Mouse (Mus musculus) spleen, adult 12 weeks (tissue): ENCODE results near the gene Pspn.

Source experiments
- DNase-seq: peaks from one replicate; pipeline ENCODE4 v3.0.0; 2022; ENCODE audit warnings: low spot score

Gene Pspn

DNA sequence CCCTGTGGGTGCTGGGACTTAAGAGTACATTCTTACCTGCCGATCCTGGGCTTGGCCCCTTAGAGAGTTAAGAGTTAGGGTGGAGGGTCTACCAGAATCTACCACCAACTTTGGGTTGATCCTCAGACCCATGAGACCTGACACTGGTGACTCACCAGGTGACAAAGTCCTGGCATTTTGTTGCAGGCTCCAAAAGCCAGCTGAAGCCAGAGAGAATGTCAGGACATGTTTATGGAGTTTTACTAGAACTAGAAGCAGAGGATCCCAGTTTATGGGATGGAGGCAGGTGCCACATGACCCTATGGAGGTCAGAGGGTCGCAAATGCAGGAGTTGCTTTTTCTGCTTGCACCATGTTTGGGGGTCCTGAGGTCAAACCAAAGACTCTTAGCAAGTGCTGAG is 3.3 kb downstream of the Pspn start:
- DNase-seq = no peak

DNA sequence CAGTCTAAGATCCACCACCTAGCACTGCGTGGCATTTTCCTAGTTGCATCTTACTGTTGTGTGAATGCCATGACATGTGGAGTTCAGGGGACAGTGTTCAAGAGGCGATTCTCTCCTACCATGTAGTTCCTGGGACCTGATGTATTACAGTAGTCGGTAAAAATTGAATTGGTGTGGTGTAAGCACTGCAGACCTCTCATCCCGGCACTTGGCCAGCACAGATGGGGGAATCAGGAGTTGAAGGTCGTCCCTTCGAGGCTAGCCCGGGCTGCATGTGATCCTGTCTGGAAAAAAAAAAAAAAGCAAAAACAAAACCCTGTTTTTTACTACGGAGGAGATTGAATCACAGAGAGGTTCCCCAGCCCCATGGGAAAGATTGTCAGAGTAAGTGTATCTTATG is 4.8 kb downstream of the Pspn start:
- DNase-seq = no peak

DNA sequence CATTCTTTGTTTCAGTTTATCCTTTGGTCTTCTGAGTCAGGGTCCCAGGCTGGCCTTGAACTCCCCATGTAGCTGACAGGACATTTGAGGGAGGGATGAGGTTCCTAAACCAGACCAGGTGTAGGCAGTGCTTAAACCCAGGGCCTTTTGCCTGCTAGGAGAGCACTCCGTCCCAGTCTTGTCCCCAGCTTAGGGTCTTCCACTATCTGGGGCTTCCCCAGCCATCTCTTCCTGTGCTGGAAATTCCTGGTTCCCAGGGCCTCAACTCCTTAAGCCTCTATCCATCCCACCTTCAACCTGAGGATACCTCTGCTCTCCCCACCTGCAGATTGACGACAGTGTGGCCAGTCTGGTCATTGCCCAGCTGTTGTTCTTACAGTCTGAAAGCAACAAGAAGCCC is 8.9 kb downstream of the Pspn start:
- no peak for DNase-seq

DNA sequence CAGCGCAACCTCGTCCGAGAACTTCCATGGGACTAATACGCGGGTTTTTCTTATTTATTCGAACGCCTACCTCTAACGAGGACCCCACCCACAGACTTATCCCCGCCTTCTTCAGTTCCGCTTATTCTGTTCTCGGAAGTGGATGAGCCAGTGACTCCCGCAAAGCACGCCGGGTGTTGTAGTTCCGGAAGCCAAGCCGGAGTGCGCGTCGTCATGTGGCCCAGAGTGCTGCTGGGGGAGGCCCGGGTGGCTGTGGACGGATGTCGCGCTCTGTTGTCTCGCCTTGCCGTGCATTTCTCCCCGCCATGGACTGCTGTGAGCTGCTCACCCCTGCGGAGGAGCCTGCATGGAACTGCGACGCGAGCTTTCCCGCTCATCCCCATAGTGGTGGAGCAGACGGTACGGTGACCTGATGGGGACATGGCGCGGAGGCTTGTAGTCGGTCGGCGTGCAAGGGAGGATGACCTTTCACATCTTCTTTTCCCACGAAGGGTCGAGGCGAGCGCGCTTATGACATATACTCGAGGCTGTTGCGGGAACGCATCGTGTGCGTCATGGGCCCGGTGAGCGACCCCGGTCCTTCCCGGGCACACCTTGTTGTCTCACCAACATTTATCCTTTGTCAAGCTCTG is 9.6 kb downstream of the Pspn start, which contains the start of gene Clpp:
Clpp (plus strand) TSS at position 191 of the 632 bp plus-strand sequence.
- DNase-seq = peak; percentile 93

GRCm38 (mm10) chr17:56989467-56990114 is 10.2 kb downstream of the Pspn start:
- no peak for DNase-seq

DNA sequence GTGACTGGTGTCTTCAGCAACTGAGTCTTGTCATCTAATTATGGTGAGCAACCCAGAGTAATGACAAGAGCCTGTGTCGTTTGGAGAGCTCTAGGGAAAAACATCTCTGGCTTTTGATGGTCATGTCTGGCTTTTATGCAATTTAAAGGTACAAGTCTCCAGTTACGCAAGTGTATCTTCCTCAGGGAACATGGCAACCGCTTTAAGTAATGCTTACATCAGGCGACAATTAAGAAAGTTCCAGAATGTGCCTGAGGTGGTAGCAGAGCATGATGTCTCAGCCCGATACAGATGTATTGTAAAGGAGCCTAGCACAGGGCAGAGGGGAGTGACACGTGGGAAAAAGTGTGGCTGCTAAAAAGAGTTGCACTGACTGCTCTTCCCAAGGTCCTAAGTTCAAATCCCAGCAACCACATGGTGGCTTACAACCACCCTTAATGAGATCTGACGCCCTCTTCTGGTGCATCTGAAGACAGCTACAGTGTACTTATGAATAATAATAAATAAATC is 10.8 kb downstream of the Pspn start:
- DNase-seq = no peak

DNA sequence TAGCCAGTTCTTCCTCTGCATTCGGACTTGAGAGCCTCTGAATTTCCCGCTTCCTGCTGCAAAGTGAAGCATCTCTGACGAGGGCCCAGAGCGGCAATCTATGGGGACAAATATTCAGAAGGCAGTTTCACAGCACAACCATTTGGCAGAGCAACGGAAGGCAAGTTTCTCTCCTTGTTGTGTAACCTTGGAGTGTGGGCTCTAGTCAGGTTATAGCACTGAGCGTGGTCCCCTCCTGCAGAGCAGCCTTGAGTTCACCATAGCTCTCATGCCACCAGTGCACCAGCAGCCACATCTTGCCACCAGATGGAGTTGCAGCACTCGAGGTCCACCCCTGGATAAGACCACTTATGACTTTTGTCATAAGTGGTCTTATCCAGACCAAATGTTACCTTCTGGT is 11.4 kb downstream of the Pspn start:
- DNase-seq = no peak

GRCm38 (mm10) chr17:56986105-56986805 is 13.6 kb downstream of the Pspn start:
- DNase-seq = no peak

DNA sequence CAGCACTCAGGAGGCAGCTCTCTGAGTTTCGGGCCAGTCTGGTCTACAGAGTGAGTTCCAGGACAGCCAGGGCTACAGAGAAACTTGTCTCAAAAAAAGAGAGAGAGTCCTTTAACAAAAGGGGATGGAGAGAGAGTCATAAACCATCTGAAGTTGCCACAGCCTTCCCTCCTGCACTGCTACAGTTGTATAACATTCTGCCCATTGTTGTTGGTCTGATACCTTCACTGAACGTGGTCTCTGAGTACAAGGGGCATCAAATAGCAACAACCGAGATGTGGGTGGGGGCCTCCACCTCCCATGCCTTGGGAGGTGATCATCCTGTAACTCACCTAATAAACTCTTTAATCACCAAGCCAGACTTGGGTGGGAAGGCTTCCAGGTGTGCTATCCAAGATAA is 14.2 kb downstream of the Pspn start:
- DNase-seq = no peak

DNA sequence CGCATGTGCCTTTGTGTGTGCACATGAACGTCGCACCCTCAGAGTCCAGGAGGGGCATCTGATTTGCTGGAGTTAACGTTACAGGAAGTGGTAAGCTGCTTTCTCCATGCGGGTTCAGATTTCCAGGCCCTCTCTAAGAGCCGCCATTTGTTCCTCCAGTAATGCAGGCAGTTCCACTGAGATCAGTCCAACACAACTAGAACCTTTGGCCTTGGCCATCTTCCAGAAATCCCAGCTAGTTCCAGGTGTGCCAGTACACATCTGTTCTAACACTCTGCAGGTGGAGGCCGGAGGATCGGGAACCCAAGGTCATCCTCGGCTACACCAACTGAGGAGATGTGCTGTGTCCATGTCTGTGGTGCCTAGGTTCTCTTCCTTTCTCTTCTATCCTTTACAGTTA is 14.9 kb downstream of the Pspn start:
- no peak for DNase-seq

GRCm38 (mm10) chr17:56982013-56982412 is 17.8 kb downstream of the Pspn start, which contains the start of gene Acer1:
Acer1 (minus strand) TSS chr17:56982126.
- DNase-seq = no peak

DNA sequence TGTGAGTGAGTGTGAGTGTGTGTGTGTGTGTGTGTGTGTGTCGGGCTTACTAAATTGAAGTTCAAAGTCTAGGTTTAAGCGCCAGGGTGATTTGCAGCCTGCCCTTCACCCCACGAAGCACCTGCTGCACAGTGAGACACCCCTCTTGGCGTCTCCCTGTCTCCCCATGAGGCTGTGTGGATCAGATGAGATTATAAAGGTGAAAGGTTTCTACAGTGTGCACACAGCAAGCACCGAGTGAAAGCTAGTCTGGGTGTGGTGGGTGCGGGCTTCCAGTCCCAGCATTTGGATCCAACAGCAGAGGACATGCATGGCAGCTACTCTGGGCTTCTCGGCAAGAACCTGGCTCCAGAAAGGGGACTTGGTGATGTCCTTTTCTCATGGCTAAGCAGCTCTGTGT is 18.8 kb downstream of the Pspn start:
- DNase-seq = no peak

DNA sequence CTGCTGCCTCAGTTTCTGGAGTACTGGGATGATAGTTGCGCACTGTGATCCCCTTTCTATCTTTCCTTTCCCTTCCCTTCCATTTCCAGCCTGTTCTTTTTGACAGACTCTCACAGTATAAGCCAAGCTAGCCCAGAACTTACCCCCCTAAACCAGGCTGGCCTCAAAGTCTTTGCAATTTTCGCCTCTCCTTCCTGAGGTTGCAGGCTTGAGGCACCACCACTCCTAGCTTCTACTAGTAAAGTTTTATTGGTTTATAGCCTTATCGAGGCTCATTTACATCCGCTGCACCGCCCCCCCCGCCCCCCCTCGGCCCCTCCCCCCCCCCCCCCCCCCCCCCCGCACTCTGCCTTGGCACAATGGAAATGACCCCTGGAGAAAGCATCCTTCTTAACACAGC is 20.3 kb downstream of the Pspn start:
- no peak for DNase-seq

- no peak for DNase-seq
Measured at GRCm38 (mm10) chr17:56976531-56977390, 23.1 kb downstream of the Pspn start.

GRCm38 (mm10) chr17:56975391-56975790 is 24.4 kb downstream of the Pspn start:
- no peak for DNase-seq

- DNase-seq = no peak
Measured at GRCm38 (mm10) chr17:56974708-56975240, 25.0 kb downstream of the Pspn start.

DNA sequence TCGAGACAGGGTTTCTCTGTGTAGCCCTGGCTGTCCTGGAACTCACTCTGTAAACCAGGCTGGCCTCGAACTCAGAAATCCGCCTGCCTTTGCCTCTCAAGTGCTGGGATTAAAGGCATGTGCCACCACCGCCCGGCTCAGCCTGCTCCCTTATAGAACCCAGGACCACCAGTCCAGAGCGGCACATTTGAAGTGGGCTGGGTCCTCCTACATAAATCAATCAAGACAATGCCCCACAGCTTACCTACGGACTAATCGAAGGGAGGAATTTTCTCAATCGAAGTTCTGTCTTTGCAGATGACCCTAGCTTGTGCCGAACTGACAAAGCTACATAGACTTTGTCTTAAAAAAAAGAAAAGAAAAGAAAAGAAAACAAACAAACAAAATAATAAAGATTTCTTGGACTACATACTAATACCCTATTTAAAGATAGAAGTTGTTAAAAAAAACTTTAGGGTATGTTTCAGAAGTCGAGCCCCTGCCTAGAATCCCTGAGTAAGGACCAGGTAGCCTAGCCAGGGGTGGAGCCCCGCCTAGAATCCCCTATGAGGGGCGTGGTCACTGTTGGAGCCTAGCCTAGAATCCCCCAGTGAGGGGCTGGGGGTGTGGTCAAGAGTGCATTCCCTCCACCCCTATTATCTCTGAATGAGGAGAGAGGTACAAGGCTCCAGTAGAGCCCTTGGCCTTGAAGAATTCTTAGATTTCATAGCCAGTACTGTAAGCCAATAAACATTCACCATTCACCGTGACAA is 25.7 kb downstream of the Pspn start:
- DNase-seq = no peak

DNA sequence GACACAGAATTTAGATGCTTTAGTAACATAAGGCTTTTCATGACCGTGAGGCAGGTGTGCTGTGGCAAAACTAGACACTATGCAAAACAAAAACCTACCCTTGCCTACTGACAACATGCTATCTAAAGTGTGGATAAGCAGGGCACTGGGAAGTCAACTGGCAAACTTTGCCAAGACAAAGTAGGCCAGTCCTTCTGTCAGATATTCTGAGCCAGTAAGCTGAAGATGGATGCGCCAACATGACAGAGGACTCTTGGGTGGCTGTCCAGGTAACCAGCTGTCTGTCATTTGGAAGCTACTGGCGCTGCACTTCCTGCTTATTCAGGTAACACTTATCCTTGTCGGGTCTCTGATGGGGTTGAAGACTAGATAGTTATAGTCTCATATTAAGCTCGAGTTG is 29.7 kb downstream of the Pspn start:
- no peak for DNase-seq

DNA sequence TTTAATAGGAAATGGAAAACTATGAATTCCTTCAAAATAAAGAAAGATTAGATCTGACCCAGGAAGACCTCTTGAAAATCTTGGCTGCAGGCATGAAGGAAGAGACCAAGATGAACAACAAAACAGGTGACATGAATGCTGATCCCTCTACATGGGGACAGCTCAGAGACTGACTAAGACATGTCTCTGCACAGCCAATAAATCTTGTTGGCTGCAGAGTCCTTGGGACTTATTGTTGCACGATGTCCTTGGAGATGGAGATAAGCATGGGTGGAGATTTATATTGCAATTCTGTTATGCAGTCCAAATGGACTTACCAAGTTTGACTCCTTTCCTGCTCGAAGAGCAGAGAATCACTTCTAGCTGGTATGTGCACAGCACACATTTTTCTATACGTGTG is 30.5 kb downstream of the Pspn start:
- DNase-seq = no peak

DNA sequence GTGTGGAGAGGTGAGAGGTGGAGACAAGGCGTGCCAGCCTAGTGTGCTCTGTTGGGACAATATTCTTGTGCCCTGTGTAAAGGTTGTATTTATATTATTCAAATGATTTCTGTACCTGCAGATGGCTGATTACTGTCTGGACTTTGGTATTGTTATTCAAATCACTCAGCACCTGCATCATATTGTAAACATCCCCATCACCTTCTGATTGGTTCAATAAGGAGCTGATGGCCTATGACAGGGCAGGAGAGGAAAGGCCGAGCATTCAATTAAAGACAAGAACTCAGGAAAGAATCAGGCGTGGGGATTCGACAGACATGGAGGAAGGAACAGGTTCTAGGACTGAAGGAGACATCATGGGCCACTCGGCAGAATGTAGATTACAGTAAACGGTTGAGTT is 36.2 kb downstream of the Pspn start:
- no peak for DNase-seq
